Mouse (Mus musculus): ENCODE results near the gene Arfgef2. TPM values are rescaled to one million over a fixed set of nuclear protein-coding genes. Genes with fewer than 3 reads are reported as not detected.
A peak's percentile ranks its signal among the peaks of the same experiment; 100 is the strongest.

Gene Arfgef2
- polyA plus RNA-seq, 1 experiment from 2014 or later = 4.5 TPM

- no peaks in the 10 kb centered on the region for H3K9me3 ChIP-seq (replicated peaks)
- no peaks in the 10 kb centered on the region for H3K4me1 ChIP-seq
- no peak overlapping the region for H3K27ac ChIP-seq (replicated peaks)
- H3K27me3 ChIP-seq = no peaks in the 10 kb centered on the region
- ATAC-seq (ENCODE audit: insufficient number of reproducible peaks, low FRiP score, low TSS enrichment, low read depth) = no peak
- H3K36me3 ChIP-seq = peaks cover 39% of the 10 kb centered on the region
- no peak overlapping the region for H3K9ac ChIP-seq
- 70% methylated on average over 9 of the region's 9 CpGs for WGBS
- H3K4me2 ChIP-seq (replicated peaks) = no peak overlapping the region
- H3K4me3 ChIP-seq (replicated peaks) = no peak overlapping the region
Measured at GRCm38 (mm10) chr2:166891366-166891880, 86.0 kb downstream of the Arfgef2 start.

- 86% methylated on average over 8 of the region's 8 CpGs for WGBS
- peaks cover 38% of the 10 kb centered on the region for H3K36me3 ChIP-seq
Measured at GRCm38 (mm10) chr2:166892158-166892680, 86.8 kb downstream of the Arfgef2 start.

GRCm38 (mm10) chr2:166893036-166893435 is 87.6 kb downstream of the Arfgef2 start:
- Histone ChIP-seq H3K4me3 (replicated peaks) (no peak overlapping the region), H3K9me3 (replicated peaks) (no peaks in the 10 kb centered on the region), H3K4me2 (replicated peaks) (no peak overlapping the region), H3K27ac (replicated peaks) (no peak overlapping the region), H3K36me3 (peaks cover 38% of the 10 kb centered on the region), H3K4me1 (no peaks in the 10 kb centered on the region), H3K27me3 (no peaks in the 10 kb centered on the region), H3K9ac (no peak overlapping the region)
- 93% methylated on average over 5 of the region's 5 CpGs for WGBS
- ATAC-seq (ENCODE audit: insufficient number of reproducible peaks, low FRiP score, low TSS enrichment, low read depth) = no peak

More at GRCm38 (mm10) chr2:166892158-166892680, 86.8 kb downstream of the Arfgef2 start:
- Histone ChIP-seq H3K27ac (replicated peaks) (no peak overlapping the region), H3K4me2 (replicated peaks) (no peak overlapping the region), H3K27me3 (no peaks in the 10 kb centered on the region), H3K4me1 (no peaks in the 10 kb centered on the region), H3K4me3 (replicated peaks) (no peak overlapping the region), H3K9me3 (replicated peaks) (no peaks in the 10 kb centered on the region), H3K9ac (no peak overlapping the region)
- no peak for ATAC-seq (ENCODE audit: insufficient number of reproducible peaks, low FRiP score, low TSS enrichment, low read depth)

- H3K27me3 ChIP-seq = no peaks in the 10 kb centered on the region
- H3K9ac ChIP-seq = no peak overlapping the region
- no peaks in the 10 kb centered on the region for H3K9me3 ChIP-seq (replicated peaks)
- WGBS = 77% methylated on average over 13 of the region's 13 CpGs
- H3K27ac ChIP-seq (replicated peaks) = no peak overlapping the region
- no peak overlapping the region for H3K4me2 ChIP-seq (replicated peaks)
- no peak for ATAC-seq (ENCODE audit: insufficient number of reproducible peaks, low FRiP score, low TSS enrichment, low read depth)
- H3K4me3 ChIP-seq (replicated peaks) = no peak overlapping the region
- H3K4me1 ChIP-seq = no peaks in the 10 kb centered on the region
- H3K36me3 ChIP-seq = peaks cover 33% of the 10 kb centered on the region
Measured at GRCm38 (mm10) chr2:166896368-166896767, 91.0 kb downstream of the Arfgef2 start.

- WGBS = 83% methylated on average over 12 of the region's 12 CpGs
- no peak overlapping the region for H3K4me2 ChIP-seq (replicated peaks)
Measured at GRCm38 (mm10) chr2:166896974-166897373, 91.6 kb downstream of the Arfgef2 start.

GRCm38 (mm10) chr2:166899161-166899560 is 93.8 kb downstream of the Arfgef2 start:
- Histone ChIP-seq H3K4me1 (no peaks in the 10 kb centered on the region), H3K4me3 (replicated peaks) (no peak overlapping the region), H3K9me3 (replicated peaks) (no peaks in the 10 kb centered on the region), H3K27ac (replicated peaks) (no peak overlapping the region), H3K36me3 (peaks cover 8% of the 10 kb centered on the region), H3K4me2 (replicated peaks) (no peak overlapping the region), H3K9ac (no peak overlapping the region), H3K27me3 (no peaks in the 10 kb centered on the region)
- 72% methylated on average over 2 of the region's 2 CpGs for WGBS
- ATAC-seq (ENCODE audit: insufficient number of reproducible peaks, low FRiP score, low TSS enrichment, low read depth) = no peak

More at GRCm38 (mm10) chr2:166896974-166897373, 91.6 kb downstream of the Arfgef2 start:
- Histone ChIP-seq H3K27me3 (no peaks in the 10 kb centered on the region), H3K9me3 (replicated peaks) (no peaks in the 10 kb centered on the region), H3K4me3 (replicated peaks) (no peak overlapping the region), H3K4me1 (no peaks in the 10 kb centered on the region), H3K27ac (replicated peaks) (no peak overlapping the region), H3K36me3 (peaks cover 27% of the 10 kb centered on the region), H3K9ac (no peak overlapping the region)
- ATAC-seq (ENCODE audit: insufficient number of reproducible peaks, low FRiP score, low TSS enrichment, low read depth) = no peak

- H3K4me3 ChIP-seq (replicated peaks) = no peak overlapping the region
- H3K36me3 ChIP-seq = peaks cover 3% of the 10 kb centered on the region; the same call in 1 of the 2 replicates
- H3K9me3 ChIP-seq (replicated peaks) = no peaks in the 10 kb centered on the region
- H3K9ac ChIP-seq = no peak overlapping the region
- no peaks in the 10 kb centered on the region for H3K27me3 ChIP-seq
- H3K4me1 ChIP-seq = no peaks in the 10 kb centered on the region
- WGBS = 72% methylated on average over 3 of the region's 3 CpGs
- H3K27ac ChIP-seq (replicated peaks) = no peak overlapping the region
- H3K4me2 ChIP-seq (replicated peaks) = no peak overlapping the region
- ATAC-seq (ENCODE audit: insufficient number of reproducible peaks, low FRiP score, low TSS enrichment, low read depth) = no peak
Measured at GRCm38 (mm10) chr2:166899746-166900145, 94.4 kb downstream of the Arfgef2 start.

GRCm38 (mm10) chr2:166900792-166901505 is 95.6 kb downstream of the Arfgef2 start:
- Histone ChIP-seq H3K36me3 (no peaks in the 10 kb centered on the region), H3K4me2 (replicated peaks) (no peak overlapping the region), H3K9ac (no peak overlapping the region), H3K4me3 (replicated peaks) (no peak overlapping the region), H3K4me1 (peaks cover 6% of the 10 kb centered on the region; the same call in 1 of the 2 replicates), H3K9me3 (replicated peaks) (no peaks in the 10 kb centered on the region), H3K27me3 (no peaks in the 10 kb centered on the region), H3K27ac (replicated peaks) (no peak overlapping the region)
- no peak for ATAC-seq (ENCODE audit: insufficient number of reproducible peaks, low FRiP score, low TSS enrichment, low read depth)
- 82% methylated on average over 8 of the region's 8 CpGs for WGBS

GRCm38 (mm10) chr2:166903719-166904282 is 98.4 kb downstream of the Arfgef2 start:
- no peaks in the 10 kb centered on the region for H3K36me3 ChIP-seq
- no peaks in the 10 kb centered on the region for H3K27me3 ChIP-seq
- ATAC-seq (ENCODE audit: insufficient number of reproducible peaks, low FRiP score, low TSS enrichment, low read depth) = no peak
- peaks cover 19% of the 10 kb centered on the region for H3K4me1 ChIP-seq
- no peak overlapping the region for H3K4me2 ChIP-seq (replicated peaks)
- WGBS = 93% methylated on average over 6 of the region's 6 CpGs
- H3K27ac ChIP-seq (replicated peaks) = no peak overlapping the region
- H3K4me3 ChIP-seq (replicated peaks) = no peak overlapping the region
- no peak overlapping the region for H3K9ac ChIP-seq
- H3K9me3 ChIP-seq (replicated peaks) = no peaks in the 10 kb centered on the region

- H3K27ac ChIP-seq (replicated peaks) = peak within 1 kb of the TSS; percentile 99
- H3K4me1 ChIP-seq = peaks cover 19% of the 10 kb centered on the region
- peak within 1 kb of the TSS; percentile 63 for H3K9ac ChIP-seq
- ATAC-seq (ENCODE audit: insufficient number of reproducible peaks, low FRiP score, low TSS enrichment, low read depth) = peak; percentile 98
- peaks cover 7% of the 10 kb centered on the region for H3K36me3 ChIP-seq
- no peaks in the 10 kb centered on the region for H3K9me3 ChIP-seq (replicated peaks)
- WGBS = under 1% methylated on average over 80 of the region's 80 CpGs
- H3K4me2 ChIP-seq (replicated peaks) = peak within 1 kb of the TSS; percentile 83
- peak within 1 kb of the TSS; percentile 96 for H3K4me3 ChIP-seq (replicated peaks)
- H3K27me3 ChIP-seq = no peaks in the 10 kb centered on the region
Measured at GRCm38 (mm10) chr2:166905711-166906522, 100.5 kb downstream of the Arfgef2 start, which contains the start of gene Cse1l. Cse1l (plus strand) TSS chr2:166906040.

Measured in embryonic facial prominence, embryonic 15.5 days (tissue).